Mouse (Mus musculus) heart, adult 2 months (tissue): ENCODE results near the gene Grik5. TPM values are rescaled to one million over a fixed set of nuclear protein-coding genes. Genes with fewer than 3 reads are reported as not detected.

Experiments used
- DNase-seq, 2 experiments: peaks; one replicate each; pipeline ENCODE4 v3.0.0; 2021
- H3K27ac ChIP-seq: fragments of 200-600 bp; 2 replicates; pipeline ENCODE4 v1.8.1; 2022
- H3K27me3 ChIP-seq: fragments of 200-500 bp; 2 replicates; pipeline ENCODE4 v1.6.1; 2012; ENCODE audit warnings: mild to moderate bottlenecking, low read length, inconsistent platforms, mixed read lengths; ENCODE audit not compliant: control insufficient read depth, insufficient read depth
- H3K36me3 ChIP-seq: fragments of 200-500 bp; 2 replicates; pipeline ENCODE4 v1.6.1; 2012; ENCODE audit warnings: low read length, inconsistent platforms; ENCODE audit not compliant: control insufficient read depth, insufficient read depth
- H3K4me1 ChIP-seq: fragments of 200-500 bp; 2 replicates; pipeline ENCODE4 v1.6.1; 2011; ENCODE audit warnings: low read length; ENCODE audit not compliant: control insufficient read depth, insufficient read depth
- H3K4me3 ChIP-seq: fragments of 200-600 bp; 2 replicates; pipeline ENCODE4 v1.8.1; 2022
- H3K79me2 ChIP-seq: fragments of 200-500 bp; replicated peaks from 2 replicates; pipeline ENCODE4 v1.6.1; 2012; ENCODE audit warnings: mild to moderate bottlenecking, inconsistent platforms, low read length, moderate library complexity, mixed read lengths; ENCODE audit not compliant: control insufficient read depth, insufficient read depth
- H3K9ac ChIP-seq: fragments of 200-500 bp; 2 replicates; pipeline ENCODE4 v1.6.1; 2012; ENCODE audit warnings: low read depth, mild to moderate bottlenecking, control low read depth, inconsistent platforms, low read length, mixed read lengths
- CTCF ChIP-seq: fragments of 200-600 bp; IDR thresholded peaks from 2 replicates; pipeline ENCODE4 v1.8.1; 2022; ENCODE audit warnings: antibody characterized with exemption, mild to moderate bottlenecking, moderate library complexity
- EP300 ChIP-seq: fragments of 200-500 bp; IDR thresholded peaks from 2 replicates; pipeline ENCODE4 v1.6.1; 2011; ENCODE audit warnings: low read depth, low read length, control low read depth; ENCODE audit not compliant: insufficient read depth
- POLR2A ChIP-seq: fragments of 200-500 bp; IDR thresholded peaks from 2 replicates; pipeline ENCODE4 v1.6.1; 2011; ENCODE audit warnings: mild to moderate bottlenecking, low read depth, low read length, control low read depth; ENCODE audit not compliant: insufficient read depth
- WGBS: fragments of 180-500 bp; shearing (Covaris S2); methylation state at CpG from one replicate; pipeline ENCODE4 v1.1.7; 2018; 5-methylcytosine and 5-hydroxymethylcytosine counted together
- intact Hi-C: fragments of 180-260 bp; cut with DNase I; formaldehyde crosslinking; loops from one replicate; pipeline ENCODE4 v1.15.1; 2025
- polyA plus RNA-seq: library from polyadenylated mRNA; depleted of rRNA; stranded (reverse); fragments of >200 nt; gene quantifications from 2 replicates; pipeline ENCODE4 v1.2.3, GENCODE M21; 2012
- total RNA-seq, 2 experiments: library from RNA; stranded (reverse); gene quantifications; 2 replicates each; pipeline ENCODE4 v1.2.3; 2021

Gene Grik5
- total and polyA plus RNA-seq, 3 experiments: 4.5 to 12.1 (median 4.6) TPM

DNA sequence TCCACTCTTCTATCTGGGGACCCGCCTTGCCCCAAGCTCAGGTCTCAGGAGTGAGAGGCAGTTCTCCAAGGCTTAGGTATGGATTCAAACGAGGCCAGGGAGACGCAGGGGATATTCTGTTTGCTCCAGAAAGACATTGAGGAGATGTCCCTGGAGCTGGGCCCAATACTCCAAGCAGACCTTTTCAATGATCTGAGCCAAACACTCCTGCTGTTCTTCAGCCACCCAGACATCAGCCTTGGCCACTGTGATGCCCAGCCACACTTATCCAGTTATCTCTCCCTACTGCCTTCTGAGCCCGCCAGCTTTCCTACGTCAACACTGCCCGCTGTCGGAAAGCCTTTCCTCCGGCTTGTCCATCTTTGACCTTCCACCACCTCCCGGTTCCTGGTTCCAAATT is 38.2 kb upstream of the Grik5 start:
- no peak overlapping the region for H3K4me3 ChIP-seq
- H3K36me3 ChIP-seq: no peaks in the 10 kb centered on the region
- TF ChIP-seq POLR2A (no peak), CTCF (no peak), EP300 (no peak)
- H3K79me2 ChIP-seq: no peaks in the 10 kb centered on the region
- H3K27me3 ChIP-seq: peaks cover 1% of the 10 kb centered on the region
- no peak overlapping the region for H3K9ac ChIP-seq
- H3K4me1 ChIP-seq: no peaks in the 10 kb centered on the region
- WGBS: 57% methylated on average over 9 of the region's 9 CpGs
- intact Hi-C loops: no loop called here
- no peak for DNase-seq
- no peak overlapping the region for H3K27ac ChIP-seq

DNA sequence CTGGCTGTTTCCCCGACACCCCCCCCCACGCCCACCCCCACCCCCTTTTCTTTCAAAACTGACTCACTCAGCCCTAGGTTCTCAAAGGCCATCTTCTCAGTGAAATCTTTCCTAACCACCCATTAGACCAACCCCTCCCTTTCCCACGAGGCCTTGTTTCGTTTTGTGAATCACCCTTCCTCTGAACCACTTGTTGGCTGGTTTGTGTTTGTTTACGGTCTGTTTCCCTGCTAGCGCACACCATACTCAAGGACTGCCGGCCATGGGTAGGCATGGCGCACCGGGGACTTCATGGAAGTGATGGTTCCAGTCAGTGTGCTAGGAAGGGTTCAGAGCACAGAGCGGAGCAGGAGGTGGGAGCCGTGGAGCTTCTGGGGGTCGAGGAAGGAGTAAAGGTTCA is 37.2 kb upstream of the Grik5 start:
- Histone ChIP-seq H3K4me3 (no peak overlapping the region), H3K79me2 (no peaks in the 10 kb centered on the region), H3K27me3 (no peaks in the 10 kb centered on the region), H3K9ac (no peak overlapping the region), H3K36me3 (no peaks in the 10 kb centered on the region), H3K4me1 (no peaks in the 10 kb centered on the region), H3K27ac (no peak overlapping the region)
- DNase-seq: no peak
- TF ChIP-seq EP300: no peak
- TF ChIP-seq CTCF: no peak
- TF ChIP-seq POLR2A: no peak
- intact Hi-C loops: loop anchor here (10.0 kb wide), 1 partner anchor 225 kb away; no protein-coding TSS in a partner anchor
- 70% methylated on average over 12 of the region's 12 CpGs for WGBS

DNA sequence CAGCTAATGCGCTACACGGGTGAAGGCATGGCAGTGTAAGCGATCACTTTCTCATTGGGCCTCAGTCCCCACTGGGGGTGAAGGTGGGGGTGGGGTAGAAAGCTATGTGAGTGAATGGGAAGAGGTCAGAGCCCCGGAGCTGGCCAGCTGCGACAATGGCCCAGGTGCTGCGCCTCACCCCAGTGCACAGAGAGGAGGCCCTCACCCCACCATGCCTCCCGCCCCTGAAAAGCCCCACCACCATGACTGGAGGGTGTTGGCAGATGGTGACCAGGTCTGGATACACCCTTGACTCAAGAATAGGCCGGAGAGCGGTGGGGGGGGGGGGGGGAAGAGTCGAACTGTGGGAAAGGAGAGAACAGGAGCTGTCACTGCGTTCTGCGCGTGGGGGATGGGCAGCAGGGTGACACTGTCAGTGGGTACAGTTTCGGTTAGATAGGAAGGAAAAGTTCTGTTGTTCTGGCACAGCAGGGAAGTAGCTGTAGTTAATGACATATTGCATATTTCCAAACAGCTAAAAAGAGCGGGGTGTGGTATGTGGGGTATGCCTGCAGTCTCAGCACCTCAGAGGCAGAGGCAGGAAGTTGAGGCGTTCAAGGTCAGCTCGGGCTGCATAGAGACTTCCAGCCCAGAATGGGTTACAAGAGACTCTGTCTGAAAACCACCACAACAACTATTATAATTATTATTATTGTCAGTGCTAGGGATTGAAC is 34.8 kb upstream of the Grik5 start:
- Histone ChIP-seq H3K4me3 (no peak overlapping the region), H3K27me3 (no peaks in the 10 kb centered on the region), H3K36me3 (no peaks in the 10 kb centered on the region), H3K4me1 (no peaks in the 10 kb centered on the region), H3K79me2 (no peaks in the 10 kb centered on the region), H3K27ac (no peak overlapping the region), H3K9ac (no peak overlapping the region)
- DNase-seq: no peak
- TF ChIP-seq CTCF (no peak), POLR2A (no peak), EP300 (no peak)
- 31% methylated on average over 16 of the region's 17 CpGs for WGBS
- intact Hi-C loops: loop anchor here (2.0 to 10.0 kb wide), 2 partner anchors 80 to 228 kb away; no protein-coding TSS in a partner anchor

DNA sequence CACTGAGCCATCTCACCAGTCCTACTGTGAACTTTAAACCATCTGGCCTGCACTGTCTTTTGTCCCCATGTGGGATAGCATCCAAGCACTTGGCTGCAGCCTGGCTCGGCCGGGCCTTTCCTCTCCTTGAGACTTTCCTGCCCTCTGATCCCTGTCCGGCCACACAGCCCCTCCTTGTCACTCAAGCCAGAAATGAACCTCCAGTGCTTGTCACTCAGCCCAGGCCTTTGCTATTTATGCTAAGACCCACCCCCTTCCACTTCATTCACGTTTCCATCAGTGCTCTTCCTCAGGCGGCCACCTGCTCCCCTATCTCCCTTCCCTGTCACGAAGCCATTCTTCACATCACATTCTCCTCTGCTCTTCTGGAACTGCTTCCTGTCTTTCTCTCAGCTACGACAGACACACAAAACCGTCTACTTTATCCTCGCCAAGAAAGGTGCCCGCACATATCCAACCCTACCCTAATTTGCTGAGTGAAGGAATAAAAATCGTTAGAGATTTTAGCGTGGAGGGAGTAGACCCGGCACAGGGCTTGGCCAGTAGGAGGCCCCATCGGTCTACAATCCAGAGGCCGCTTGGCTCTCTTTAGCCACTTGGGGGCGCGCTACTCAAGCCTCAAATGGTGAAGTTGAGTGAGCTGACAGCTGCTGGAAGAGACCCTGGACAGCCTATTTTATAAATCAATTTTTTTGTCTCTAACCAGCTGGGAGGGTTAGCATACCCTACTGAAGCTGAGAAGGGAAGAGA is 33.4 kb upstream of the Grik5 start:
- H3K4me3 ChIP-seq: no peak overlapping the region
- TF ChIP-seq EP300 (no peak), CTCF (peak; percentile 98), POLR2A (no peak)
- H3K36me3 ChIP-seq: no peaks in the 10 kb centered on the region
- no peaks in the 10 kb centered on the region for H3K4me1 ChIP-seq
- peak; percentile 73 to 79 for DNase-seq
- intact Hi-C loops: loop anchor here (2.0 to 10.0 kb wide), 2 partner anchors 81 to 229 kb away; no protein-coding TSS in a partner anchor
- WGBS: 9% methylated on average over 17 of the region's 17 CpGs
- no peak overlapping the region for H3K27ac ChIP-seq
- H3K79me2 ChIP-seq: no peaks in the 10 kb centered on the region
- H3K9ac ChIP-seq: no peak overlapping the region
- H3K27me3 ChIP-seq: no peaks in the 10 kb centered on the region

DNA sequence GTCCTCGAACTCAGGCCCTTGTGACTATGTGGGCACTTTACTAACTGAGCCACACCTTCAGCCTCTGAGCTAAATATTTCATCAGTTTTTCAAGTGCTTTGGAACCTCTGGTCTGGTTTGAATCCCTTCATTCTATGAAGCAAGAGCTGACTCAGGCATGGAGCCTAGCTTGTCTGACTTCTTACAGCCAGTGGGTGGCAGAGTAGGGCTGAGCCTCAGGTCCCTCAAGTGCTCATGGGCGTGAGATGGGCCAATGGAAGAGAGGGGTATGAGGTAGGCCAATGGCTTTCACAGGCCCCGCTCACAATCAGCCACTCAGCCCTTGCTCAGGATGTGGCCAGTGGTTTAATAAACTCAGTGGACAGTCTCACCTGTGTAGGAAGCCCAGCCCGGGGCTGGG is 27.4 kb upstream of the Grik5 start:
- Histone ChIP-seq H3K4me1 (no peaks in the 10 kb centered on the region), H3K27ac (no peak overlapping the region), H3K36me3 (no peaks in the 10 kb centered on the region), H3K27me3 (no peaks in the 10 kb centered on the region; the same call in 1 of the 2 replicates), H3K9ac (no peak overlapping the region), H3K4me3 (no peak overlapping the region), H3K79me2 (no peaks in the 10 kb centered on the region)
- WGBS: 41% methylated on average over 4 of the region's 4 CpGs
- TF ChIP-seq POLR2A (no peak), CTCF (no peak), EP300 (no peak)
- intact Hi-C loops: no loop called here
- DNase-seq: no peak

DNA sequence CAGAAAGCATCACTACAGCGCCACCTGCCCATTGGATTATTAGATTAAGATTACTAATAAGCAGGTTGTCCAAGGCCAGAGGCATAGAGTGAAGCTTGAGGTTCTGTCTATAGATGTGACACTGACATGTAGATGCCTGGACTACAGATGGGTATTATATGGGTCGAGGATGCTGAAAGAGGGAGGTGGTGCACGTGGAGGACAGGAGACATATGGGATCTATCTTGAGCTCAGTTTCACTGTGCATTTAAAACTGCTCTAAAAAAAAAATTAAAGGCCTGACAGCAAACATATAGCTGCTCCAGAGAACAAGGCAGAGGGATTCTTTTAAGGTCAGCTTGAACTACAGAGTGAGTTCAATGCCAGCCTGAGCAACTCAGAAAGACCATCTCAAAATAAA is 26.0 kb upstream of the Grik5 start:
- DNase-seq: no peak
- Histone ChIP-seq H3K27ac (no peak overlapping the region), H3K36me3 (no peaks in the 10 kb centered on the region), H3K27me3 (no peaks in the 10 kb centered on the region; the same call in 1 of the 2 replicates), H3K79me2 (no peaks in the 10 kb centered on the region), H3K4me1 (no peaks in the 10 kb centered on the region), H3K4me3 (no peak overlapping the region), H3K9ac (no peak overlapping the region)
- TF ChIP-seq CTCF (no peak), EP300 (no peak)
- WGBS: 67% methylated on average over 3 of the region's 3 CpGs
- intact Hi-C loops: no loop called here
